Mouse (Mus musculus) kidney, adult 9 months (tissue): ENCODE results near the gene Trappc6a.

ENCODE experiments used
- DNase-seq: peaks from one replicate; pipeline ENCODE4 v3.0.0; 2022

Trappc6a gene

GRCm38 (mm10) chr7:19562643-19563410 lies 54.6 kb downstream of the Trappc6a start, which contains the start of gene Ppp1r37:
TSS of gene Ppp1r37 (minus strand) at chr7:19563076.
- peak; percentile 77 for DNase-seq

- DNase-seq: no peak
Observed at GRCm38 (mm10) chr7:19563884-19564283, 55.7 kb downstream of the Trappc6a start.

GRCm38 (mm10) chr7:19564455-19564854 lies 56.3 kb downstream of the Trappc6a start:
- DNase-seq: no peak
